Mouse (Mus musculus) heart, adult 2 months (tissue): ENCODE data around the gene Hist2h2ac.

Source experiments
- CTCF ChIP-seq: fragments of 200-600 bp; IDR thresholded peaks from 2 replicates; pipeline ENCODE4 v1.8.1; 2022; ENCODE audit warnings: antibody characterized with exemption, mild to moderate bottlenecking, moderate library complexity
- EP300 ChIP-seq: fragments of 200-500 bp; IDR thresholded peaks from 2 replicates; pipeline ENCODE4 v1.6.1; 2011; ENCODE audit warnings: low read depth, low read length, control low read depth; ENCODE audit not compliant: insufficient read depth
- POLR2A ChIP-seq: fragments of 200-500 bp; IDR thresholded peaks from 2 replicates; pipeline ENCODE4 v1.6.1; 2011; ENCODE audit warnings: mild to moderate bottlenecking, low read depth, low read length, control low read depth; ENCODE audit not compliant: insufficient read depth

DNA sequence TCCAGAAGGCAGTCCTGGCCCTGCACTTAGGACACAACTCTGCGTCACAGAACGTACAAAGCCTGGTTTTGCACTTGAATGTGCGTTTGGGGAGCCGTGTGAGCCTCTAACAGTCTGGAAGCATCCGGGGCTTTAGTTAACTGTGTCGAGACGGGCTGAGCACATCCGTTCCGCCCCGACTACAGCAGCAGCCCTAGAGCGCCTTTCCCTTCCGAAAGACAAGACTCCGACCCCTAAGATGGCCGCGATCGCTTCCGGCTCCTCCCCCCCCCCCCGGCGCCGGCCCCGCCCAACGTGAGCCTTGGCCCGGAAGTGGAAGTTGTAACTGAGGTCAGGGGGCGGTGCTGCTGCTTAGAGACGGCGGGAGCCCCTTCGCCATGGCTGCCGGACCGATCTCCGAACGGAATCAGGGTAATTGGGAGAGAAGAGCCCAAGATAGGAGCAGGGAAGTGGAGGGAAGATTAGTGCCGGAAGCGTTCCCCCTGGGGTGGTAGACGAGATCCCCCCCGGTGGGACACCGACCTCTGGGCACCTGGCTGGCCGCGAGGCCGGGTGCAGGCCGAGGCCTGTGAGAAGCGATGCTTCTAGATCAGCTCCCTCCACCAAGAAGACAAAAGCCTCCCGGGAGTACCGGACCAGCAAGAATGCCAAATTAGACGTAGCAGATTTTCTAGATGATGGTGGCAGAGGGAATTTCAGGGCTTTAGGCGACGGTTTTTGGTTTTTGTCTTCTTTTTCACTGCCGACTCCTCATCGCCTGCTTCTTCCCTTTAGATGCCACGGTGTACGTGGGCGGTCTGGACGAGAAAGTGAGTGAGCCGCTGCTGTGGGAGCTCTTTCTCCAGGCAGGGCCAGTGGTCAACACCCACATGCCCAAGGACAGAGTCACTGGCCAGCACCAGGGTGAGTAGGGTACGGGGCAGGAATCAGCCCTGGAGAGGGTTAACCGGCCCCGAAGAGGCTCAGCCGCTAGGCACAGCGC lies 48.2 kb downstream of the Hist2h2ac start, which contains the start of gene Sf3b4:
- no peak for TF ChIP-seq CTCF
- peak; percentile 97 for TF ChIP-seq POLR2A
- TF ChIP-seq EP300 = peak; percentile 84
